Mouse (Mus musculus) forebrain, embryonic 16.5 days (tissue): ENCODE measurements around the gene Kif18b. TPM values are rescaled to one million over a fixed set of nuclear protein-coding genes. Genes with fewer than 3 reads are reported as not detected.
A peak's percentile ranks its signal among the peaks of the same experiment; 100 is the strongest.

Experiments used
- ATAC-seq: fragments of 200-750 bp; cut with Nextera tagmentation; 2 replicates; pipeline ENCODE4 v1.8.0; 2017; ENCODE audit warnings: mild to moderate bottlenecking, moderate library complexity
- H3K27ac ChIP-seq: fragments of 300-500 bp; sonication (generic); 2 replicates; pipeline ENCODE4 v1.5.1; 2014; ENCODE audit warnings: low read length, control low read depth
- H3K27me3 ChIP-seq: fragments of 300-500 bp; sonication (generic); replicated peaks from 2 replicates; pipeline ENCODE4 v1.6.1; 2014; ENCODE audit warnings: low read length; ENCODE audit not compliant: control insufficient read depth, insufficient read depth
- H3K36me3 ChIP-seq: fragments of 300-500 bp; sonication (generic); 2 replicates; pipeline ENCODE4 v1.6.1; 2014; ENCODE audit not compliant: control insufficient read depth, insufficient read depth
- H3K4me1 ChIP-seq: fragments of 300-500 bp; sonication (generic); replicated peaks from 2 replicates; pipeline ENCODE4 v1.6.1; 2014; ENCODE audit warnings: low read length; ENCODE audit not compliant: control insufficient read depth, insufficient read depth
- H3K4me2 ChIP-seq: fragments of 300-500 bp; sonication (generic); 2 replicates; pipeline ENCODE4 v1.6.1; 2014; ENCODE audit warnings: mild to moderate bottlenecking, low read length, control low read depth
- H3K4me3 ChIP-seq: fragments of 300-500 bp; sonication (generic); replicated peaks from 2 replicates; pipeline ENCODE4 v1.5.1; 2014; ENCODE audit warnings: mild to moderate bottlenecking, low read length, control low read depth
- H3K9ac ChIP-seq: fragments of 300-500 bp; sonication (generic); replicated peaks from 2 replicates; pipeline ENCODE4 v1.6.1; 2014; ENCODE audit warnings: low read depth, low read length, control low read depth
- H3K9me3 ChIP-seq: fragments of 300-500 bp; sonication (generic); 2 replicates; pipeline ENCODE4 v1.6.1; 2016; ENCODE audit warnings: low read length; ENCODE audit not compliant: control insufficient read depth
- WGBS: fragments of 180-500 bp; shearing (Covaris S2); extraction: QIAGEN DNeasy Blood & Tissue Kit; methylation state at CpG from one replicate; pipeline ENCODE4 v1.1.7; 2014; 5-methylcytosine and 5-hydroxymethylcytosine counted together
- polyA plus RNA-seq: library from polyadenylated mRNA; unstranded; fragments of >200 nt; fragmentation: Nextera tagmentation; extraction: Ambion mirVana; gene quantifications from 2 replicates; pipeline ENCODE4 v1.2.1, GENCODE M21; 2015

Kif18b gene
- polyA plus RNA-seq, 1 experiment from 2014 or later = 3.0 TPM

DNA sequence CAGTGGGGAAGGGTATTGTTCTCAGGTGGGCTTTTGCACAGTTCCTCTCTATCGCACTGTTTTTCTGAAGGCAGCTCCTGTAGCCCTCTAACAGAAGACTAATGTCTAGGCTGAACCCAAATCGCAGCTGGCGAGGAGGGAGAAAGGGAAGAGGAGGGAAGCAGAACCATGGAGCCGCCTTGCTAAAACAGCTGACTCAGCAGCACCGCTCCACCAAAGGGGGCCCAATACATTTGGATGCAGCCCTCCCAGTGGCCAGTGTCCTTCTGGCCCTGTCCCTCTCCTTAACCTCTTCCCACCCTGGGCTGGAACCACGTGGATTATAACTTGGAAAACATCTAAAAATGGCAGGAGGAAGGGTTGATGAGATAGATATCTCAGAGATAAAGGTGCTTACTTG is 16.3 kb upstream of the Kif18b start:
- Histone ChIP-seq H3K4me2 (no peak overlapping the region), H3K4me3 (no peak overlapping the region), H3K27me3 (peaks cover 33% of the 10 kb centered on the region), H3K4me1 (peaks cover 11% of the 10 kb centered on the region), H3K27ac (no peak overlapping the region), H3K36me3 (no peaks in the 10 kb centered on the region), H3K9ac (no peak overlapping the region), H3K9me3 (no peaks in the 10 kb centered on the region)
- no peak for ATAC-seq
- 64% methylated on average over 6 of the region's 6 CpGs for WGBS

- WGBS = 36% methylated on average over 13 of the region's 13 CpGs
- Histone ChIP-seq H3K4me1 (no peaks in the 10 kb centered on the region; the same call in 1 of the 2 replicates), H3K9ac (no peak overlapping the region; the same call in 1 of the 2 replicates), H3K27me3 (peaks cover 12% of the 10 kb centered on the region), H3K27ac (no peak overlapping the region), H3K4me2 (no peak overlapping the region), H3K4me3 (no peak overlapping the region), H3K9me3 (no peaks in the 10 kb centered on the region), H3K36me3 (no peaks in the 10 kb centered on the region)
- no peak for ATAC-seq
These were observed 14.2 kb upstream of the Kif18b start for GRCm38 (mm10) chr11:102939024-102939675.

DNA sequence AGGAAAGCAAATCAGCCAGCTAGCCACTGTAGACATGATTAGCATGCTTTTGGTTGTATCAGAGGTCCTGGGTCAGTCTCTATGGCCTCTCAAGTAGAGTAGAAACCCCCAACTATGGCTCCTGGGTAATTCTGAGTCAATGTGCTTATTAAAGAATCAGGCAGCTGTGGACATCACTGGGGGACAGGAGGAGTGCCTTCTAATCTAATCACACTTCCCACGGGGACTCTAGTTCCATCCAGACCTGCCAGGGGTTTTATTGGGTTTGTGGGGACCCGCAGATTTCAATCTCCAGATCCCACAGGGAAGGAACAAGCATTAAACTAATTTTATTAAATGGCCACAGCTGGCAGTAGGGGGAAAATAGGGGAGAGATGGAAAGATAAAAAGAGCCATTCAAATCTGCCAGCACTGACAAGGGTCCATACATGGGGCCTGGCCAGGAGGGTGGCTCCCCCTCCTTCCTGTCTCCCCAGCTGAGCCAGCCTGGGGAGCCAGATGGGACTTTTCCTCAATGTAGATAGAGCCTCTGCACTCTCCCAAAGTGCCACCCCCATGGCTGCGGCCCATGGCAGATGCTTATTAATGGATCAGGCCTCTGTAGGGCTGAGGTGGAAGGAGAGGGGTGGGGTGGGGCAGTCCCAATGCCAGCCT is 12.7 kb upstream of the Kif18b start:
- ATAC-seq = peak; percentile 45; the same call in 1 of the 2 replicates
- WGBS = 62% methylated on average over 3 of the region's 3 CpGs

GRCm38 (mm10) chr11:102936272-102936671 is 11.3 kb upstream of the Kif18b start:
- Histone ChIP-seq H3K4me2 (no peak overlapping the region), H3K4me3 (no peak overlapping the region), H3K4me1 (no peaks in the 10 kb centered on the region; the same call in 1 of the 2 replicates), H3K9me3 (no peaks in the 10 kb centered on the region), H3K27ac (no peak overlapping the region), H3K9ac (no peak overlapping the region), H3K36me3 (no peaks in the 10 kb centered on the region), H3K27me3 (no peaks in the 10 kb centered on the region)
- 38% methylated on average over 4 of the region's 4 CpGs for WGBS
- no peak for ATAC-seq

More for the DNA sequence above, 12.7 kb upstream of the Kif18b start:
- Histone ChIP-seq H3K9ac (no peak overlapping the region), H3K4me1 (no peaks in the 10 kb centered on the region; the same call in 1 of the 2 replicates), H3K36me3 (no peaks in the 10 kb centered on the region), H3K9me3 (no peaks in the 10 kb centered on the region), H3K27ac (no peak overlapping the region), H3K27me3 (0 out of 2 replicates have a peak, but pooled peaks cover 5% of the 10 kb centered on the region), H3K4me3 (no peak overlapping the region), H3K4me2 (no peak overlapping the region)

DNA sequence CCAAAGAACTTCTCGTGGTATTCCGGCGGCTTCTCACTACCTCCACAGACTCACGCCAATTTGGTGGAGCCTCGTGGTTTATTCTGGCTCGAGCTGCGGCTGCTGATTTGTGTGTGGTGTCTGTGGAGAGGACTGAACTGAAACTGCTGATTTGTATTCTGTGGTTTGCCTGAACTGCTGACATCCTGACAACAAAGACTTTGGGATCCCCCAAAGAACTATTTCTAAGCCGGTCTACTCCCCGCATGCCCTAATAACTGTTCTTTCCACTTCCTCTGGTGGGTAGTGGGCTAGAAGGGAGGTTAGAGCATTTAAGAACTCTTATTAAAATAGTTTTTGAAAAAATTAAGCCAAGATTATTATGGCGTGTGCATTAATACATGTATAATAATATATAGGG is 5.7 kb upstream of the Kif18b start:
- 90% methylated on average over 10 of the region's 10 CpGs for WGBS
- H3K4me3 ChIP-seq = no peak overlapping the region
- no peak overlapping the region for H3K4me2 ChIP-seq
- ATAC-seq = no peak
- no peaks in the 10 kb centered on the region for H3K36me3 ChIP-seq
- H3K9ac ChIP-seq = no peak overlapping the region
- no peaks in the 10 kb centered on the region for H3K9me3 ChIP-seq
- H3K4me1 ChIP-seq = no peaks in the 10 kb centered on the region
- no peaks in the 10 kb centered on the region for H3K27me3 ChIP-seq
- no peak overlapping the region for H3K27ac ChIP-seq

DNA sequence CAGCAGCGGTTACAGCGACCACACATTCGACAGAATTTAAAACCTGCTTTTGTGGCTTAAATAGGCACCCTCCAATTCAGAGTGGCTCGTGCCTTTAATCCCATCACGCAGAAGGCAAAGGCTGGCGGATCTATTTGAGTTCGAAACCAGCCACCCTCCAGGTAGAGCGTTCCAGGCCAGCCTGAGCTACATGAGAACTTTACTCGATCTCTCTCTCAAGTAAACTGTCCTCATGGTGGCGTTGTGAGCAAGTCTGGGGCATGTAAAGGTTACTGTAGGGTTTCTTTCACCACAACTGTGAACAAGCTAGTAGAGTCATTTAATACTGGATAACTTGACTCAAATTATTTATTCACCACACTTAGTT is 410 bp upstream of the Kif18b start:
- no peaks in the 10 kb centered on the region for H3K36me3 ChIP-seq
- peak; percentile 48; the same call in 1 of the 2 replicates for ATAC-seq
- H3K27me3 ChIP-seq = no peaks in the 10 kb centered on the region
- H3K27ac ChIP-seq = peak overlapping the region; percentile 76
- peak overlapping the region; percentile 50 for H3K4me3 ChIP-seq
- H3K9ac ChIP-seq = peak overlapping the region; percentile 55
- no peaks in the 10 kb centered on the region for H3K9me3 ChIP-seq
- H3K4me1 ChIP-seq = peaks cover 11% of the 10 kb centered on the region
- H3K4me2 ChIP-seq = peak overlapping the region; percentile 58
- 2% methylated on average over 10 of the region's 10 CpGs for WGBS

DNA sequence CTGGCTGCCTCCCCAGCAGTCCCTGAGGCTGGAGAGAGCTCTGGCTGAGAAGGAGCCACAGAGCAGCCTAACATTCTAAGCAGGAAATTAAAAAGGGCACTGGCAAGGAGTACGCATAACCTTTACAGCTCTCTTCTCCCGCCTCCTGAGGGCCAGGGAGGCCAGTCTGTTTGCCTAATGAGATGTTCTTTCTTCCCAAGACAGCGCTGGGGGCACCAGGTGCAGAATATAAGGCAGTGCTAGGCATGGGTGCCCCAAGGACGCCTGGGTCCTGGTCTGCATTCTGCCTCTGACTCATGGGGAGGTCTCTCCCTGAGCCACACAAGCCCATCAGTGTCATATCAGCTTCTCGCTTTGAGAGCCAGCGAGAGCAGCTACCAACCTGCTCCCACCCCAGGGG is 3.4 kb downstream of the Kif18b start:
- no peaks in the 10 kb centered on the region for H3K27me3 ChIP-seq
- no peak overlapping the region for H3K27ac ChIP-seq
- 71% methylated on average over 6 of the region's 6 CpGs for WGBS
- peaks cover 11% of the 10 kb centered on the region for H3K4me1 ChIP-seq
- no peaks in the 10 kb centered on the region for H3K9me3 ChIP-seq
- no peaks in the 10 kb centered on the region for H3K36me3 ChIP-seq
- H3K4me3 ChIP-seq = no peak overlapping the region
- no peak overlapping the region for H3K4me2 ChIP-seq
- 0 out of 2 replicates have a peak overlapping the region, but pooled peaks have one; percentile 25 for H3K9ac ChIP-seq
- ATAC-seq = no peak

DNA sequence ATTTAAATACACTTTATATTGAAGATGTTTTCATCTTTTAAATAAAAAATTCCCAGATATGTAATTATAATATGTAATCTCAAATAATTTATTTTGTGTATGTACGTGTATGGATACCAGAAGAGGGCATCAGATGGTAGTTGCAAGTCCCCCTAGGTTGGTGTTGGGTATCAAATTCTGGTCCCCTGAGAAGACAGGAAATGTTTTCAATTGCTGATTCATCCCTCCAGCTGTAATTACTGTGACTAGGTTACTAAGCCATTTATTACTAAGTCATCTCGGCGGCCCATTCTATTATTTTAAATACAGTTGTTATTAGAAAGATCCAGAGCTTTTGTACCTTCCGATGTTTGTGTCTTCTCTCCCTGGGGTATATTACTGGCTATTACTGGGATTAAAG is 6.8 kb downstream of the Kif18b start:
- H3K27me3 ChIP-seq = no peaks in the 10 kb centered on the region
- no peaks in the 10 kb centered on the region for H3K9me3 ChIP-seq
- H3K4me1 ChIP-seq = peaks cover 5% of the 10 kb centered on the region; the same call in 1 of the 2 replicates
- no peaks in the 10 kb centered on the region for H3K36me3 ChIP-seq
- no peak for ATAC-seq
- 92% methylated on average over 4 of the region's 4 CpGs for WGBS
- no peak overlapping the region for H3K4me2 ChIP-seq
- H3K9ac ChIP-seq = no peak overlapping the region
- H3K27ac ChIP-seq = no peak overlapping the region
- no peak overlapping the region for H3K4me3 ChIP-seq

- WGBS = 89% methylated on average over 9 of the region's 9 CpGs
- Histone ChIP-seq H3K4me1 (no peaks in the 10 kb centered on the region), H3K4me2 (no peak overlapping the region), H3K9ac (no peak overlapping the region), H3K36me3 (no peaks in the 10 kb centered on the region), H3K27ac (no peak overlapping the region), H3K9me3 (no peaks in the 10 kb centered on the region), H3K4me3 (no peak overlapping the region), H3K27me3 (no peaks in the 10 kb centered on the region)
- no peak for ATAC-seq
These were observed 9.5 kb downstream of the Kif18b start for GRCm38 (mm10) chr11:102915380-102915779.
